Mouse (Mus musculus) adrenal gland, postnatal 4 days (tissue): Measurements from ENCODE around the gene Rapgef4. TPM values are rescaled to one million over a fixed set of nuclear protein-coding genes. Genes with fewer than 3 reads are reported as not detected.
"Not testable (repeated sequence)": the region's sequence is repeated elsewhere in the genome, so short reads cannot be mapped to it uniquely, and the experiment has no call there.

ENCODE experiments used
- DNase-seq, 2 experiments: peaks; one replicate each; pipeline ENCODE4 v3.0.0; 2021 to 2022; ENCODE audit warnings: low spot score in 2 of 2, mixed read lengths in 2 of 2
- total RNA-seq, 2 experiments: library from RNA; stranded (reverse); gene quantifications; 2 replicates each; pipeline ENCODE4 v1.2.3; 2021

Rapgef4 gene
- total RNA-seq, 2 experiments from 2014 or later = 171 to 221 TPM

- DNase-seq = no peak
These were observed 135.7 kb downstream of the Rapgef4 start for GRCm38 (mm10) chr2:72116698-72117097.

GRCm38 (mm10) chr2:72117138-72118011 lies 136.3 kb downstream of the Rapgef4 start:
- DNase-seq = no peak

GRCm38 (mm10) chr2:72120211-72120610 lies 139.2 kb downstream of the Rapgef4 start:
- no peak for DNase-seq

DNA sequence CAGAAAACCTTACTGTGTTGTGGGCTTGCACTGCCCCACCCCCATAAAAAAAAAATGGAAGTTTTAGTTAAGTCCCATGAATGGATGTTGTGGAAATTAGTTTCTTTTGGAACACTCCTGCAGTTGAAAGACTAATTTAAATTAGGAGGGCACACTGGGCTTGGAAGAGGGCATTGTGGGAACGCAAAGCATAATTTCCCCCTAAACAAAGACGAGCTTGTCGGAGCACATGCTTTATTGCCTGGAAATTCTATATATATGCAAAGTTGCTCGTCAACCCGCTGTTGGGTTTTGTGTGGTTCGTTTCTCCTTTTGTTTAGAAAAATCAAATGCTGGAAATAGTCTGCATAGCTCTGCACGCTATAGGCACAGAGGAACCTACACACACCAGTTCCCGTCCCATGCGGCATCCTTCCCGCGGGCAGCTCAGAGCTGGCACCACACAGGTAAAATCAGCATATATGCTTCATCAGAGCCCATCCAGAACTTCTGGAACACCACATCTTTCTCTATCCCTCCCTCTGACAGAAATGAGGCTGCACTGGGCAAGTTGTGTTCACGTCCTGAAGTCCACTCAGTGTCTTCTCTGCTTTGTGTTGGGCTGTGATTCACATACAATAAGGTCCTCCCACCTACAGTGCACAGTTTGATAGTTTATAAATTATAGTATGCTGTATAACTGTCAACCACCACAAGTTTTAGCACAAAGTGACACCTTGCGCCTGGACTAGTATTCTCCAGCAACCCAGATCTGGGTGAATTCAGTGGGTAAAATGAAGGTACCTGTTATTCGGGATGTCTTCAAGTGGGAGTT lies 141.6 kb downstream of the Rapgef4 start:
- no peak for DNase-seq

- DNase-seq = no peak
These were observed 142.8 kb downstream of the Rapgef4 start for GRCm38 (mm10) chr2:72123851-72124250.

GRCm38 (mm10) chr2:72125786-72126185 lies 144.7 kb downstream of the Rapgef4 start:
- DNase-seq = no peak

- no peak for DNase-seq
These were observed 145.4 kb downstream of the Rapgef4 start for GRCm38 (mm10) chr2:72126411-72126810.

DNA sequence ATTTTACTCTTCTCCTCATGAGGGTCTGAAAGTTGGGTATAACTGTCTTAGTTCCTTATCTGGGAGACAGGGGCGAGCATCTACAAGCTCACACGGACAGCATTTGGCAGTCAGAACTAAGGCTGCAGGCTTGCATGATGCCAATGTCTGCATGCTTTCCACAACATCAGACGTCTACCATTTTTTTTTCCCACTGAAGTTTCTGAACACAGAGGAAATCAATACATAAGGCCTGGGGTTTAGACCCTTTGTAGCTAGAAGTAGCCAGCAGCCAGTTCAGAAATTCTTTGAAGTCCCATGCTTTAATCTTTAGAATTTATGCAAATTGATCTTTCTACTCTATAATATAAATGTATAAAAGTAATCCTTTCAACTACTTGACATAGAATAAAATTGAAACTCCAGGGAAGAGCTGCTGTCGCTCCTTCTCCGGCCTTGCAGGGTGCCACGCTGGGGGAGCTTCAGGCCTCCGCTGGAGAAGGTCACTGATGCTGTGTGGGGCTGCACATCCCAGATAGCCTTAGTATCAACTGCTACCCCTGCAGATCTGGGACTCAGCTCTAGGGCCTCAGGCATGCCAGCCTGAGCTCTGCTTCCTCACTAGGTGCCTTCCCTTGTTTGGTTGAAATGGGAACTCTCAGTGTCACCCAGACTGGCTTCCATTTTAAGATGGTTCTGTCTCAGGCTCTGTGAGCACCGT lies 148.7 kb downstream of the Rapgef4 start:
- no peak for DNase-seq

DNA sequence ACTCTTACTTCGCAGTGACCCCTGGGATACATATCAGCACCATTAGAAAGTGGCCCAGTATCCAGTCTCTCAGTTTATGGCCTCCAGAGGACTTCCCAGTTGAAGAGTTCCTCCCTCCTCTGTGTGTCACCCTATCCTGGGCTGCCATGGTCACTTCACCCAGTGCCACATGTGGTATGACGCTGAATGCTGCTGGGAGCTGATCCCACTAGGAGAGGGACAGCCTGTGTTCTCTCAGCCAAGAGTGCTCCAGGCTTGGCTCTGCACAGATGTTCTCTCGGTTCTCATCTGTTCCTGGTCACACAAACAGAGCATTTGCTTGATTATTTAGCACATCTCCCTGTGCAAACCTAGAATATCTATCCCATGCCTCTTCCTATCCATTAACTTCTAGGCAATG lies 151.2 kb downstream of the Rapgef4 start:
- DNase-seq = no peak

DNA sequence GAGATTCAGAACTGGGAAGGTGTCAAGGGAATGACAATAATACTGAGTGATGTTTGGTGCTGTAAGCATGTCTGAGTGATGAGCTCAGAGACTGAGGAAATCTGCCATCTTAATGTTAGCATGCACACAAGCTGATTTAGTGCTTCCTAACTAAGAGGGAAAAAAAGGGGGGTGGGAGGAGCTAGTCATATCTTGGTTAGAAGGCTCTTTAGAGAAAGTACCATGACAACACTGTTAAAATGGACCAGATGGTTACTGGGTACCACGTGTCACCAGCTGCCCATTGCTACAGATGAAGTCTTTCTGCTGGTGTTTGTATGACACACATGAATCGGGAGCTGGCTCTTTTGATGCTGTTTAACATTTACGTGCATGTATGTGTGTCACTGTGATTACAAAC lies 155.0 kb downstream of the Rapgef4 start:
- DNase-seq = no peak

GRCm38 (mm10) chr2:72136486-72137264 lies 155.6 kb downstream of the Rapgef4 start:
- DNase-seq = no peak

DNA sequence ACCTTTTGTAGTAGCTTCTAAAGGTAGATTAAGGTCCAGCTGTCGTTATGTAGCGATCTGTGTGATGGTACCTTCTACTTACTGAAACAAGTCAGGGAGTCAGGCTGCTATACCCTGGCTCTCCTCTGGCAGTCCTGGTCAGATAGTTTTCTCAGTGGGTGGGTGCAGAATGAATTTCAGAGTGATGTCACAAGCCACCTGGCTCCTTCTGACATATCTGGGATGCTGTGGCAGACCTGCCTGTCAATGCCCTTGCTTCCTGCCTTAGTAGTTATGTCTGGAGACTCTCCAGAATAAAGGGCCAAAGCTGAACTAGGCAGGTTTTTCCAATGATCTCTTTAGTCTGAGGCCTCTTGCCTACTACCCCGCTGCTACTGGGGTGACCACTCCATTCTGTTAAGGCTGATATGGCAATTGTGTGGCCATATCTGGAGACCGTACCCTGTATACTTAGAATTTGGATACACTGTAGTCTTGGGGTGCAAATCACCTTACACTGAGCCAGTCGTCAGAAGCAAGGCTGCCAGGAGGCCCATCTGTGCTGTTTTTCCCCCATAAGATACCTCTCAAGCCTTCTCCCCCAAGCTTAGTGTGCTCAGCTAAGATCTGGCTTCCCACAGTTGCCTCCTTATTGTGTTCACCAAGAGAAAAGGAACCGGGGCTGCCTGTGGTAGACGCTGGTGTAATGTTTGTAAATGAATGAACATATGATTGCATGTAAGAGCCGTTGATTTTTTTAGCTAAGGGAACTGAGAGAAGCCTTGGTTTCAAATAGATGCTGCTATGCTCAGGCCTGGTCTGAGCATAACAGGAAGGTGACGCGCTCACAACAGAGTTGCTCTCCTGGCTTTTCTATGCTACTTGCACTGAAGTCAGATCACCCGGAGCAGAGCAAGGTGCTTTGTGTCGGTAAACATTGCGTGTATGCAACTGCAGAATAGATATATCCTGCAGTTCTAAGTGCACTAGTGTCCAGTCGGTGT lies 159.1 kb downstream of the Rapgef4 start:
- DNase-seq = no peak

- no peak for DNase-seq
These were observed 160.1 kb downstream of the Rapgef4 start for GRCm38 (mm10) chr2:72141091-72141490.

- DNase-seq = not testable (repeated sequence)
These were observed 160.7 kb downstream of the Rapgef4 start for GRCm38 (mm10) chr2:72141732-72142131.

GRCm38 (mm10) chr2:72143413-72143812 lies 162.4 kb downstream of the Rapgef4 start:
- no peak for DNase-seq

DNA sequence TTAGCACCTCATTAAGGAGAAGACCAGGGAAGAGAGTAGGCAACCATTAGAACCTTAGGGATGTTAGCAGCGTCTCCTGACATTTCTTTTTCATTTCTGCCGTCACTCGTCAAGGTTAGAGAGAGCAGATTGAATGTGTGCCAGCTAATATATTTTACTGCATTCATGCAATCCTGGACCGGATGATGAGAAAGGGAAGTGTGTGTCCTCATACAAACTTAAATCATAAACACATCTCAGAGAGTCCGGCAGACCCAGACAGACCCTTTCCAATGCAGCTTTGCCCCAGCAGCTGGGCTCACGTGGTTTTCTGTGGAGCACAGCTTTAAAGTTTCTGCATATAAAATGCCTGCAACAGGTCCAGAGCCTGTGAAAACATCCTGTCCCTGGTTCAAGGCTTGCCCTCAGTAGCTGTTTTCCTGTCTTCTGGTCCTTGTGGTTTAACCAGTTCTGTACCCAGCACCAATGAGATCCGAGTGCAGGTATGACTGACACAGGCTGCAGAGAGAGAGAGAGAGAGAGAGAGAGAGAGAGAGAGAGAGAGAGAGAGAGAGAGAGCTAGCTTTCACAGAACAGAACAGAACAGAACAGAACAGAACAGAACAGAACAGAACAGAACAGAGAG lies 163.6 kb downstream of the Rapgef4 start:
- no peak for DNase-seq

GRCm38 (mm10) chr2:72145281-72145875 lies 164.3 kb downstream of the Rapgef4 start:
- no peak for DNase-seq

- DNase-seq = peak in 1 of 2 experiments; percentile 27
These were observed 165.0 kb downstream of the Rapgef4 start for GRCm38 (mm10) chr2:72146061-72146460.

DNA sequence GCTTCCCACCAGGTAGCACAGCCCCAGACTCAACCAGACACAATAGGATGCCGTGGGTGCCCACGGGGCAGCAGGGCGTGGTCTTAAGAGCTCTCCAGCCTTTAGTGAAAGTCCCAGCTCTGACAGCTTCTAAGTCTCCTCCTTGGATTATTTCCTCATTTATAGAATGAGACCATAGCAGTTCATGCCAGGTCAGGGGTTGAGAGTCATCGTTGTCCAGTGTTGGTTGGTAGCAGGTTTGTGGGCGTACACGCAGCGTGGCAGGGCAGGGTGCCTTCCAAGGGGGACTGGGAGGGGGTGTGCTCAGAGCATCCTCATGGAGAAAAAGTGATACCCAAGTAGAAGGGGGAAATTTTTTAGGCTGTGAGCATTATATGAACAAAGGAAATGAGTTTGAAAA lies 166.2 kb downstream of the Rapgef4 start:
- DNase-seq = no peak
